Mouse (Mus musculus): ENCODE measurements at regions not wholly inside any gene's neighbourhood (a gene's known extent, or its start where the extent isn't known, plus 50 kb on each side); places are given as distances from the start of the nearest gene placed in this dataset.

DNA sequence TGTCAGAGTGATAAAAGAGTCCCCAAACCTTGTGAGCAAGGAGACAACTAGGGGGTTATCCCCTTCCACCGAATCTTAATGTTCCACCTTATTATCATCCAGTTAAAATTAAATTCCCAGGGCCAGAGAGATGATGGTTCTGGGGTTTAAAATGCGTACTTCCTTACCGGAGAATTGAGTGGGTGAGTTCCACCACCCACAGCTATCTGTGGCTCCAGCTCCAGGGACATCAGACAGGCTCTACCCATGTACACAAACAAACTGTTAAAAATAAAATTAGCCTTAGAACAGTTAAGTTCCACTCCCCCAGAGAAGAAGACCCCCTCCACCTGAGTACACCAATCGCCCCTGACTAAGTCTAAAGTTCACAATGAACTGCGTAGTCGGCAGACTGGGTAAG is 52.0 kb upstream of the Mgat5 start:
- 83% methylated on average over 6 of the region's 6 CpGs for WGBS
- no peaks in the 10 kb centered on the region for H3K36me3 ChIP-seq (ENCODE audit: control insufficient read depth, insufficient read depth, low read length)

DNA sequence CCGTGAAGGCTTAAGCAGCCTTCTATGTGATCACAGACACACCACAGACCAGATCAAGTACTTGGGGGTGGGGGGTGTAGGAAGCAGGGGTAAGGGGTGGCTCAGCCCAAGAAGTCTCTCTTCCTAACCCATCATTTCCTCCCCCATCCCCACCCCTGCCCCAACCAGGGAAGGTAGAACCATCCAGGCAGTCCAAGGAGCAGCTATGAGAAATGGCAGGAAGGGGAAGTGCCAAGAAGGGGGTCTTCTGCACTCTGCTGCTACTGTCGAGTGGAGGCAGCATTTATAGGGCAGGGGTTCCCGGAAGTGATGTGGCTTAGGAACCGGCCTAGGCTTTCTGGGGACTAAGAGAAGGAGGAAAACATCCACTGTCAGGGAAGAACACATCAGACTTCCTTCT is 69.3 kb upstream of the Mgat5 start:
- H3K27me3 ChIP-seq (ENCODE audit: control insufficient read depth, insufficient read depth, low read length), result no peaks in the 10 kb centered on the region
- H3K4me2 ChIP-seq (ENCODE audit: low read depth), result no peak overlapping the region
- H3K36me3 ChIP-seq (ENCODE audit: control insufficient read depth, insufficient read depth, low read length), result no peaks in the 10 kb centered on the region
- H3K4me1 ChIP-seq (ENCODE audit: control insufficient read depth, insufficient read depth, low read length), result no peaks in the 10 kb centered on the region
- no peak overlapping the region for H3K4me3 ChIP-seq (ENCODE audit: low read depth, low read length)
- WGBS, result 74% methylated on average over 4 of the region's 4 CpGs
- no peak overlapping the region for H3K27ac ChIP-seq (ENCODE audit: low read depth, low read length)
- ATAC-seq (ENCODE audit: insufficient read depth, low FRiP score, low TSS enrichment), result no peak
- DNase-seq (ENCODE audit: low spot score), result no peak
- no peaks in the 10 kb centered on the region for H3K9me3 ChIP-seq (ENCODE audit: control insufficient read depth, low read length)
- no peak overlapping the region for H3K9ac ChIP-seq (ENCODE audit: low read length)

More for the DNA sequence above, 52.0 kb upstream of the Mgat5 start:
- no peak overlapping the region for H3K4me3 ChIP-seq (ENCODE audit: low read depth, low read length)
- ATAC-seq (ENCODE audit: insufficient read depth, low FRiP score, low TSS enrichment) (no peak), DNase-seq (ENCODE audit: low spot score) (no peak)
- no peaks in the 10 kb centered on the region for H3K4me1 ChIP-seq (ENCODE audit: control insufficient read depth, insufficient read depth, low read length)
- no peaks in the 10 kb centered on the region for H3K27me3 ChIP-seq (ENCODE audit: control insufficient read depth, insufficient read depth, low read length)
- no peaks in the 10 kb centered on the region for H3K9me3 ChIP-seq (ENCODE audit: control insufficient read depth, low read length)
- H3K4me2 ChIP-seq (ENCODE audit: low read depth), result no peak overlapping the region
- H3K9ac ChIP-seq (ENCODE audit: low read length), result no peak overlapping the region
- no peak overlapping the region for H3K27ac ChIP-seq (ENCODE audit: low read depth, low read length)

DNA sequence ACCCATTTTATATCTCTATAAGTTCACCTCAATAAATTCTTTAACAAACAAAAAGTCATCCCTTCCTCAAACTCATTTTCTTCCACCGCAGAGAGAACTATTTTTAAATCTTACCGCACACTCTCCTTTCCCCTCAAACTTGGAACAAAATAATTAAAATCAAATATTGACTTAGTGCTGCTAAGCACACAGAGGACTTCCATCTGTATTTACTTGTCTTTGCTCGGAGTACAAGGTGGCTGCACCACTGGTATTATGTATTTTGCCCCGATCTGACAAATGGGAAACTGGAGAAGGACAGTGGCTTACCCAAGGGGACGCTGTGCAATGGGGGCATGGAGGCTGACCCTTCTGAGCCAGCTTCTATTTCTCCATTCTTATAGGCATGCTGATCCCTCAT is 72.9 kb upstream of the Mgat5 start:
- H3K9me3 ChIP-seq (ENCODE audit: control insufficient read depth, low read length), result no peaks in the 10 kb centered on the region
- no peaks in the 10 kb centered on the region for H3K36me3 ChIP-seq (ENCODE audit: control insufficient read depth, insufficient read depth, low read length)
- no peak overlapping the region for H3K4me2 ChIP-seq (ENCODE audit: low read depth)
- no peak overlapping the region for H3K27ac ChIP-seq (ENCODE audit: low read depth, low read length)
- H3K9ac ChIP-seq (ENCODE audit: low read length), result no peak overlapping the region
- no peaks in the 10 kb centered on the region for H3K4me1 ChIP-seq (ENCODE audit: control insufficient read depth, insufficient read depth, low read length)
- H3K4me3 ChIP-seq (ENCODE audit: low read depth, low read length), result no peak overlapping the region
- DNase-seq (ENCODE audit: low spot score) (no peak), ATAC-seq (ENCODE audit: insufficient read depth, low FRiP score, low TSS enrichment) (no peak)
- H3K27me3 ChIP-seq (ENCODE audit: control insufficient read depth, insufficient read depth, low read length), result no peaks in the 10 kb centered on the region
- WGBS, result 84% methylated on average over 5 of the region's 5 CpGs

DNA sequence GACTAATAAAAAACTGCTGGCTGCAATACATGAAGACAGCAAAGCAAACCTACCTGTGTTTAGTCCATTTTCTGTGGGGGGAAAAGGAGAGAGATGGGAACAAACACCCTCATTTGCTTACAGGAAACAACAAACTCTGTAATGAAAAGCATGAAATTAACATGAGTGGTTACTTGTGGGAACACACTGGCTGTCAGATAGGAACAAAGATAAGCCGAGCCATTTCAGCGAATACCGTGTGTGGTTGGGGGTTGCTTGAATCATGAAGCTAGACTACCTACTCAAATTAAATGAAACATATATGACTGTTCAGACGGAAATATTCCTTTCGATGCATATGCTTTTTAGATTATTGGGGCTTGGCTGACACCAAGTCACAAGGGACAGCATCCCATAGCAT is 80.0 kb upstream of the Mgat5 start:
- H3K9me3 ChIP-seq (ENCODE audit: control insufficient read depth, low read length), result no peaks in the 10 kb centered on the region
- no peak overlapping the region for H3K4me3 ChIP-seq (ENCODE audit: low read depth, low read length)
- no peak overlapping the region for H3K27ac ChIP-seq (ENCODE audit: low read depth, low read length)
- ATAC-seq (ENCODE audit: insufficient read depth, low FRiP score, low TSS enrichment), result no peak
- DNase-seq (ENCODE audit: low spot score), result no peak
- H3K4me1 ChIP-seq (ENCODE audit: control insufficient read depth, insufficient read depth, low read length), result no peaks in the 10 kb centered on the region
- no peaks in the 10 kb centered on the region for H3K27me3 ChIP-seq (ENCODE audit: control insufficient read depth, insufficient read depth, low read length)
- H3K9ac ChIP-seq (ENCODE audit: low read length), result no peak overlapping the region
- WGBS, result 92% methylated on average over 5 of the region's 5 CpGs
- H3K4me2 ChIP-seq (ENCODE audit: low read depth), result no peak overlapping the region
- H3K36me3 ChIP-seq (ENCODE audit: control insufficient read depth, insufficient read depth, low read length), result no peaks in the 10 kb centered on the region

DNA sequence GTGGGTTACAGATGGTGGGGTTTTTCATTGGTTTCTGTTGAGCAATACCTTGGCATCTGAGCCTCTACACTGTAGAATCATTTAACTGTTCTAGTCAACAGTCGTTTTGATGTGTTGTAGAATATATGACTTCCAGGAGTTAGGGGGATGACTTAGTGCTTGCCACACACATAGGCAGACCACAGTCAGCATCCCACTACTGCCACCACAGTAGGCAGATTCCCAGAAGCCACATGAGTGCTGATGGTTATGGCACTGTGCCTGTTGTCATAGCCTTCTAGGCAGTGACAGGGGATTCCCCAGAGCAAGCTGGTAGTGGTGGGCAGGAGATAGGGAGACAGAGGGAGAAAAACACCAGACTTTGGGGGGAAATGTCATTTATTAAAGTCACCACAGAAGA is 86.8 kb upstream of the Mgat5 start:
- 65% methylated on average over 1 of the region's 1 CpGs for WGBS
- Histone ChIP-seq H3K27ac (ENCODE audit: low read depth, low read length) (no peak overlapping the region), H3K36me3 (ENCODE audit: control insufficient read depth, insufficient read depth, low read length) (no peaks in the 10 kb centered on the region), H3K4me1 (ENCODE audit: control insufficient read depth, insufficient read depth, low read length) (no peaks in the 10 kb centered on the region), H3K27me3 (ENCODE audit: control insufficient read depth, insufficient read depth, low read length) (no peaks in the 10 kb centered on the region), H3K4me2 (ENCODE audit: low read depth) (no peak overlapping the region), H3K9ac (ENCODE audit: low read length) (no peak overlapping the region), H3K9me3 (ENCODE audit: control insufficient read depth, low read length) (no peaks in the 10 kb centered on the region), H3K4me3 (ENCODE audit: low read depth, low read length) (no peak overlapping the region)
- DNase-seq (ENCODE audit: low spot score) (no peak), ATAC-seq (ENCODE audit: insufficient read depth, low FRiP score, low TSS enrichment) (no peak)

DNA sequence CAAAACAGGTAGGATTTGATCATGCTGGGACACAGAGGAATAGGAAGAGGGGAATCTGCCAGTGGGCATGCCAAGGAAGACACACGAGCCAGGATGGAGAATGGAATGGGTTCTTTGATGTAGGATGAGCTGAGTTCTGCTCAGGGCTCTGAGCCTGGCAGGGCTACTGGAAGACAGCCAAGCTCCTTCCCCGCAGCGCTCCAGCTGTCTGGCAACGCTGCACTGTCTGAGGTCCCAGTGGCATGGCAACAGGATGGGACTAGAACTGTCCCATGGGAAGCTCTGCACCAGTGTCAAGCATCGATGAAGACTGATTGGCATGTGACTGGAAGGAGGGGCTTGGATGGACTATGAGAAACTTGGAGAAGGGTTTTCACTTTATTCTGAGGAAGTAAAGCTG is 97.3 kb upstream of the Mgat5 start:
- Histone ChIP-seq H3K27ac (ENCODE audit: low read depth, low read length) (no peak overlapping the region), H3K9ac (ENCODE audit: low read length) (no peak overlapping the region), H3K4me2 (ENCODE audit: low read depth) (no peak overlapping the region), H3K27me3 (ENCODE audit: control insufficient read depth, insufficient read depth, low read length) (no peaks in the 10 kb centered on the region), H3K9me3 (ENCODE audit: control insufficient read depth, low read length) (no peaks in the 10 kb centered on the region), H3K4me3 (ENCODE audit: low read depth, low read length) (no peak overlapping the region), H3K4me1 (ENCODE audit: control insufficient read depth, insufficient read depth, low read length) (no peaks in the 10 kb centered on the region), H3K36me3 (ENCODE audit: control insufficient read depth, insufficient read depth, low read length) (no peaks in the 10 kb centered on the region)
- ATAC-seq (ENCODE audit: insufficient read depth, low FRiP score, low TSS enrichment) (no peak), DNase-seq (ENCODE audit: low spot score) (no peak)
- 80% methylated on average over 5 of the region's 5 CpGs for WGBS

DNA sequence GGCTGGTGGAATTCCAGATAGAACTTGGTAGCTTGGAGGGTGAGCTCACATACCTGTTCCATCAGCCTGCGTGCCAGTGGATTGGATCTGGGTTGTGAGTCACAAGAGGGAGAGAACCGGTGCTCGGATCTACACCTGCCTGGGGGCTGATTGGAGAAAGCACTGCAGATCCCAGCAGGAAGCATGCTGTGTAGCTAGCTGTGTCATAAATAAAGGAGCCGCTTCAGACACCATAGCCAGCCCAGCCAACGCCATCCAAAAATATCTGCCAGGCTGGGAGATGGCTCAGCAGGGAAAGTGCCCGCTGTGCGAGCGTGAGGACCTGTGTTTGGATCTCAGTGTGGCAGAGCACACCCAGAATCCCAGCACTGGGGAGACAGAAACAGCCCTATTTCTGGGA is 99.0 kb upstream of the Mgat5 start:
- no peaks in the 10 kb centered on the region for H3K4me1 ChIP-seq (ENCODE audit: control insufficient read depth, insufficient read depth, low read length)
- no peak overlapping the region for H3K4me3 ChIP-seq (ENCODE audit: low read depth, low read length)
- ATAC-seq (ENCODE audit: insufficient read depth, low FRiP score, low TSS enrichment), result no peak
- H3K4me2 ChIP-seq (ENCODE audit: low read depth), result no peak overlapping the region
- 61% methylated on average over 8 of the region's 8 CpGs for WGBS
- no peaks in the 10 kb centered on the region; the same call in 1 of the 2 replicates for H3K9me3 ChIP-seq (ENCODE audit: control insufficient read depth, low read length)
- H3K9ac ChIP-seq (ENCODE audit: low read length), result no peak overlapping the region
- no peaks in the 10 kb centered on the region for H3K36me3 ChIP-seq (ENCODE audit: control insufficient read depth, insufficient read depth, low read length)
- H3K27me3 ChIP-seq (ENCODE audit: control insufficient read depth, insufficient read depth, low read length), result no peaks in the 10 kb centered on the region
- H3K27ac ChIP-seq (ENCODE audit: low read depth, low read length), result no peak overlapping the region
- no peak for DNase-seq (ENCODE audit: low spot score)

DNA sequence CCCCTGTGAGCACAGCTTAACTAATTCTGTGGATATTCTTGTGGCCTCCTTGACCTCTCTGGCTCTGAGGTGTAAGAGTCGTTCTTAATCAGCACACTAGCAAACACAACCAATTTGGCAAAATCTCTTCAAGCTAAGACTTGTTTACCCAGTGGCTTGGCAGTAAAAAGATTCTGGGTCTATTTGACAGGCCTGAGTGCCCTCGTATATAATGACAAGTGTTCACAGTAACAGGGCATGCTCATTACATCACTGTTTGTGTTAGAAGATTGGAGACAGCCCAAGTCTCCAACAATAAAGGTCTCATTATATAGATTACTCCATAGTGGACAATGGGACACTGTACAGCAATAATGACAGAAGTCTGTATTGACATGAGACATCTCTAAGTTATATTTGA is 101.2 kb upstream of the Mgat5 start:
- H3K4me1 ChIP-seq (ENCODE audit: control insufficient read depth, insufficient read depth, low read length), result no peaks in the 10 kb centered on the region
- H3K9me3 ChIP-seq (ENCODE audit: control insufficient read depth, low read length), result no peaks in the 10 kb centered on the region; the same call in 1 of the 2 replicates
- no peak for DNase-seq (ENCODE audit: low spot score)
- H3K27me3 ChIP-seq (ENCODE audit: control insufficient read depth, insufficient read depth, low read length), result no peaks in the 10 kb centered on the region
- no peak overlapping the region for H3K9ac ChIP-seq (ENCODE audit: low read length)
- no peak overlapping the region for H3K27ac ChIP-seq (ENCODE audit: low read depth, low read length)
- 79% methylated on average over 2 of the region's 2 CpGs for WGBS
- H3K4me3 ChIP-seq (ENCODE audit: low read depth, low read length), result no peak overlapping the region
- ATAC-seq (ENCODE audit: insufficient read depth, low FRiP score, low TSS enrichment), result no peak
- H3K36me3 ChIP-seq (ENCODE audit: control insufficient read depth, insufficient read depth, low read length), result no peaks in the 10 kb centered on the region
- H3K4me2 ChIP-seq (ENCODE audit: low read depth), result no peak overlapping the region

DNA sequence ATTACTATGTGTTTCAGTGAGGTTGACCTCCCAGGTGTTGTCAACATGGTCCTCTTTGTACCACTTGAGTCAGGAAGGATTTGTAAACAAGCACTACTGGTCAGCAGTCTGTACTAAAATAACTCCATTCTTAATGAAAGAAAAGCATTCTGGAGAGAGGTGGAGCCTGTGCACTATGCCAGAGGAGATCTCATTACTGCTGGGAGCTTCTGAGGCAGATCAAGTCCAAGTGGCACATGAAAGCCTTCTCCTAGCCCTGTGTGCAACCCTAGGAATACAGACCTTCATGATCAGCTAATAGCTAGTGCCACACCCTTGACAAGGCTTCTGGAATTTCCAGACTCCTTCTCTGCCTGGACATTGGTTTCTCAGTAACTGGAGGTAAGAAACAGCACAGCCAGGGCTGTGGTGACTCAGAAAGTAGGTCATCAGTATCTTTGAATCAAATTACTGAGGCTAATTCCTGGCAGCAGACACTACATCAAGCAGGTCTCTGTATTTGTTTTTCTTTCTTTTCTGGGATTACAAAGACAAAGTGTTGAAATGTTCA is 105.9 kb upstream of the Mgat5 start:
- Histone ChIP-seq H3K4me3 (ENCODE audit: low read depth, low read length) (no peak overlapping the region), H3K9me3 (ENCODE audit: control insufficient read depth, low read length) (no peaks in the 10 kb centered on the region; the same call in 1 of the 2 replicates), H3K9ac (ENCODE audit: low read length) (no peak overlapping the region), H3K4me1 (ENCODE audit: control insufficient read depth, insufficient read depth, low read length) (no peaks in the 10 kb centered on the region), H3K36me3 (ENCODE audit: control insufficient read depth, insufficient read depth, low read length) (no peaks in the 10 kb centered on the region), H3K4me2 (ENCODE audit: low read depth) (no peak overlapping the region), H3K27me3 (ENCODE audit: control insufficient read depth, insufficient read depth, low read length) (no peaks in the 10 kb centered on the region), H3K27ac (ENCODE audit: low read depth, low read length) (no peak overlapping the region)
- ATAC-seq (ENCODE audit: insufficient read depth, low FRiP score, low TSS enrichment), result no peak
- DNase-seq (ENCODE audit: low spot score), result no peak
